Mouse (Mus musculus): ENCODE measurements around the gene Pdss2. TPM values are rescaled to one million over a fixed set of nuclear protein-coding genes. Genes with fewer than 3 reads are reported as not detected.

Gene Pdss2
- polyA plus RNA-seq, 2 experiments = 4.4 to 4.7 TPM

GRCm38 (mm10) chr10:43490034-43490433, 268.7 kb downstream of the Pdss2 start:
- Histone ChIP-seq H3K27me3 (ENCODE audit: control insufficient read depth, insufficient read depth, low read length) (no peaks in the 10 kb centered on the region), H3K4me1 (replicated peaks; ENCODE audit: control insufficient read depth in 2 of 2, insufficient read depth in 2 of 2, low read length in 1 of 2) (peaks cover 3 to 9% of the 10 kb centered on the region in 2 experiments; a peak in 3 of 4 replicates), H3K27ac (no peak overlapping the region), H3K9ac (replicated peaks) (no peak overlapping the region), H3K36me3 (replicated peaks; ENCODE audit: control insufficient read depth, insufficient read depth, low read depth) (no peaks in the 10 kb centered on the region; the same call in 1 of the 2 replicates), H3K4me3 (ENCODE audit: insufficient read depth in 1 of 2, low read depth in 2 of 2, low read length in 2 of 2) (no peak overlapping the region), H3K9me3 (ENCODE audit: control insufficient read depth, low read length) (no peaks in the 10 kb centered on the region), H3K4me2 (ENCODE audit: low read depth) (no peak overlapping the region)
- WGBS (ENCODE audit: insufficient replicate concordance) = 66% methylated on average over 8 of the region's 8 CpGs
- ATAC-seq (ENCODE audit: insufficient read depth) (no peak), DNase-seq (ENCODE audit: low read depth in 3 of 3, low spot score in 3 of 3) (no peak)
- TF ChIP-seq CTCF (IDR thresholded peaks at IDR 0.05; ENCODE audit: low read depth) = no peak
- no peak for TF ChIP-seq EP300 (IDR thresholded peaks at IDR 0.05; ENCODE audit: low read depth)

GRCm38 (mm10) chr10:43490846-43491245, 269.6 kb downstream of the Pdss2 start:
- no peak overlapping the region for H3K27ac ChIP-seq
- 69% methylated on average over 5 of the region's 5 CpGs for WGBS (ENCODE audit: insufficient replicate concordance)
- no peak for ATAC-seq (ENCODE audit: insufficient read depth)

GRCm38 (mm10) chr10:43502599-43502998, 281.3 kb downstream of the Pdss2 start:
- no peak for TF ChIP-seq EP300 (IDR thresholded peaks at IDR 0.05; ENCODE audit: low read depth)
- TF ChIP-seq CTCF (IDR thresholded peaks at IDR 0.05; ENCODE audit: low read depth) = no peak
- Histone ChIP-seq H3K27me3 (ENCODE audit: control insufficient read depth, insufficient read depth, low read length) (no peaks in the 10 kb centered on the region), H3K4me3 (ENCODE audit: insufficient read depth in 1 of 2, low read depth in 2 of 2, low read length in 2 of 2) (no peak overlapping the region), H3K9me3 (ENCODE audit: control insufficient read depth, low read length) (no peaks in the 10 kb centered on the region), H3K4me2 (ENCODE audit: low read depth) (no peak overlapping the region), H3K9ac (replicated peaks) (no peak overlapping the region), H3K36me3 (replicated peaks; ENCODE audit: control insufficient read depth, insufficient read depth, low read depth) (no peaks in the 10 kb centered on the region), H3K4me1 (replicated peaks; ENCODE audit: control insufficient read depth in 2 of 2, insufficient read depth in 2 of 2, low read length in 1 of 2) (no peaks in the 10 kb centered on the region), H3K27ac (no peak overlapping the region)
- 88% methylated on average over 4 of the region's 4 CpGs for WGBS (ENCODE audit: insufficient replicate concordance)
- ATAC-seq (ENCODE audit: insufficient read depth) (no peak), DNase-seq (ENCODE audit: low read depth in 3 of 3, low spot score in 3 of 3) (no peak)

More at GRCm38 (mm10) chr10:43490846-43491245, 269.6 kb downstream of the Pdss2 start:
- H3K4me3 ChIP-seq (ENCODE audit: insufficient read depth in 1 of 2, low read depth in 2 of 2, low read length in 2 of 2) = no peak overlapping the region
- H3K36me3 ChIP-seq (replicated peaks; ENCODE audit: control insufficient read depth, insufficient read depth, low read depth) = no peaks in the 10 kb centered on the region; the same call in 1 of the 2 replicates
- no peaks in the 10 kb centered on the region for H3K9me3 ChIP-seq (ENCODE audit: control insufficient read depth, low read length)
- H3K9ac ChIP-seq (replicated peaks) = no peak overlapping the region
- TF ChIP-seq EP300 (IDR thresholded peaks at IDR 0.05; ENCODE audit: low read depth) = no peak
- no peak for TF ChIP-seq CTCF (IDR thresholded peaks at IDR 0.05; ENCODE audit: low read depth)
- no peak for DNase-seq (ENCODE audit: low read depth in 3 of 3, low spot score in 3 of 3)
- H3K27me3 ChIP-seq (ENCODE audit: control insufficient read depth, insufficient read depth, low read length) = no peaks in the 10 kb centered on the region
- peaks cover 3 to 9% of the 10 kb centered on the region in 2 experiments; a peak in 3 of 4 replicates for H3K4me1 ChIP-seq (replicated peaks; ENCODE audit: control insufficient read depth in 2 of 2, insufficient read depth in 2 of 2, low read length in 1 of 2)
- H3K4me2 ChIP-seq (ENCODE audit: low read depth) = no peak overlapping the region

- no peak overlapping the region for H3K4me2 ChIP-seq (ENCODE audit: low read depth)
- H3K4me3 ChIP-seq (ENCODE audit: insufficient read depth in 1 of 2, low read depth in 2 of 2, low read length in 2 of 2) = no peak overlapping the region
- ATAC-seq (ENCODE audit: insufficient read depth) = no peak
- no peaks in the 10 kb centered on the region for H3K36me3 ChIP-seq (replicated peaks; ENCODE audit: control insufficient read depth, insufficient read depth, low read depth)
- no peak overlapping the region for H3K9ac ChIP-seq (replicated peaks)
- DNase-seq (ENCODE audit: low read depth in 3 of 3, low spot score in 3 of 3) = no peak
- no peak overlapping the region for H3K27ac ChIP-seq
- H3K4me1 ChIP-seq (replicated peaks; ENCODE audit: control insufficient read depth in 2 of 2, insufficient read depth in 2 of 2, low read length in 1 of 2) = no peaks in the 10 kb centered on the region
- no peaks in the 10 kb centered on the region for H3K9me3 ChIP-seq (ENCODE audit: control insufficient read depth, low read length)
- H3K27me3 ChIP-seq (ENCODE audit: control insufficient read depth, insufficient read depth, low read length) = no peaks in the 10 kb centered on the region
- WGBS (ENCODE audit: insufficient replicate concordance) = 38% methylated on average over 1 of the region's 1 CpGs
- TF ChIP-seq EP300 (IDR thresholded peaks at IDR 0.05; ENCODE audit: low read depth) = no peak
- no peak for TF ChIP-seq CTCF (IDR thresholded peaks at IDR 0.05; ENCODE audit: low read depth)
Observed at GRCm38 (mm10) chr10:43504291-43504690, 283.0 kb downstream of the Pdss2 start.

- H3K4me2 ChIP-seq (ENCODE audit: low read depth) = no peak overlapping the region
- ATAC-seq (ENCODE audit: insufficient read depth) (no peak), DNase-seq (ENCODE audit: low read depth in 3 of 3, low spot score in 3 of 3) (no peak)
- H3K27me3 ChIP-seq (ENCODE audit: control insufficient read depth, insufficient read depth, low read length) = no peaks in the 10 kb centered on the region
- no peak overlapping the region for H3K4me3 ChIP-seq (ENCODE audit: insufficient read depth in 1 of 2, low read depth in 2 of 2, low read length in 2 of 2)
- H3K9me3 ChIP-seq (ENCODE audit: control insufficient read depth, low read length) = no peaks in the 10 kb centered on the region
- TF ChIP-seq CTCF (IDR thresholded peaks at IDR 0.05; ENCODE audit: low read depth) (no peak), EP300 (IDR thresholded peaks at IDR 0.05; ENCODE audit: low read depth) (no peak)
- no peak overlapping the region for H3K9ac ChIP-seq (replicated peaks)
- H3K27ac ChIP-seq = no peak overlapping the region
- 65% methylated on average over 4 of the region's 4 CpGs for WGBS (ENCODE audit: insufficient replicate concordance)
- H3K4me1 ChIP-seq (replicated peaks; ENCODE audit: control insufficient read depth in 2 of 2, insufficient read depth in 2 of 2, low read length in 1 of 2) = no peaks in the 10 kb centered on the region
- H3K36me3 ChIP-seq (replicated peaks; ENCODE audit: control insufficient read depth, insufficient read depth, low read depth) = no peaks in the 10 kb centered on the region; the same call in none of the 2 replicates
Observed at GRCm38 (mm10) chr10:43507051-43507450, 285.8 kb downstream of the Pdss2 start.

All from liver, embryonic 14.5 days (tissue).